Mouse (Mus musculus): ENCODE measurements around the gene Myo16. TPM values are rescaled to one million over a fixed set of nuclear protein-coding genes. Genes with fewer than 3 reads are reported as not detected.

Myo16 gene
- polyA plus RNA-seq, 1 experiment = 104 TPM

DNA sequence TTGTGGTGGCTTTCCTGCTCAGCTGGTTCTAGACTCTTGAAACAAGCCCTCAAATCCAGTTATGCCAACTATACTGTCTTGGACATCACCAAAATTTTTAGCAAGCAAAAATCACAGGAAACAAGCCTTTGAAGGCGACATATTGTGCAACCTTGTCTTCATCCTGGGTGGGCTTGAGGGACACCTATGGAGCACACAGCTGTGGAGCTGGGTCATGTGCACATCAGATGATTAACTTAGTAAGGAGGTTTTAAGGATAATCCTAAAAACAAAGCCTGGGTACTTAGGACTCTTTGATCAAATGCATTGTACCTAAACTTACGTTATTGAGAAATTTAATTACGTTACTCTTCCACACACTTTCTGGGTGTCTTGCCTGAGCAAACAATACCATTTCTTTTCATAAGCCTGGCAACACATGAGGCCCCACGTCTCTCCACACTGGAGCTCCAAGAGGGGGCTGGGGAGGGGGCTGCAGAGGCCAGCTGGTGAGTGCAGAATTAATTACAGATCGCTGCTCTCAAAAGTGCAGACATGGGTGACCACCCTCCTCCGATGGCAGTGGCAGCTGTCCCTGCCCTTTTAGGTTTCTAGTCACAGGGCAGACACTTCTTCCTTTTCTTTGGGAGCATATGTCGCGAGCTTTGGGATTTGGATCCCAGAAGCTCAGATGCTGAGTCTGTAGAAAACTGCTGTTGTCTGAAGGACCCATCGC, 19.5 kb downstream of the Myo16 start:
- TF ChIP-seq POLR2A (IDR thresholded peaks at IDR 0.05; ENCODE audit: insufficient read depth, low read depth, low read length) = no peak
- no peak for TF ChIP-seq CTCF (IDR thresholded peaks at IDR 0.05; ENCODE audit: insufficient read depth, low read depth, low read length)
- 54% methylated on average over 9 of the region's 9 CpGs for WGBS
- Histone ChIP-seq H3K4me1 (ENCODE audit: control insufficient read depth, insufficient read depth, low read length) (peaks cover 23% of the 10 kb centered on the region), H3K27ac (ENCODE audit: insufficient read depth, low read depth, low read length) (no peak overlapping the region), H3K4me3 (ENCODE audit: insufficient read depth, low read depth, low read length) (no peak overlapping the region)

DNA sequence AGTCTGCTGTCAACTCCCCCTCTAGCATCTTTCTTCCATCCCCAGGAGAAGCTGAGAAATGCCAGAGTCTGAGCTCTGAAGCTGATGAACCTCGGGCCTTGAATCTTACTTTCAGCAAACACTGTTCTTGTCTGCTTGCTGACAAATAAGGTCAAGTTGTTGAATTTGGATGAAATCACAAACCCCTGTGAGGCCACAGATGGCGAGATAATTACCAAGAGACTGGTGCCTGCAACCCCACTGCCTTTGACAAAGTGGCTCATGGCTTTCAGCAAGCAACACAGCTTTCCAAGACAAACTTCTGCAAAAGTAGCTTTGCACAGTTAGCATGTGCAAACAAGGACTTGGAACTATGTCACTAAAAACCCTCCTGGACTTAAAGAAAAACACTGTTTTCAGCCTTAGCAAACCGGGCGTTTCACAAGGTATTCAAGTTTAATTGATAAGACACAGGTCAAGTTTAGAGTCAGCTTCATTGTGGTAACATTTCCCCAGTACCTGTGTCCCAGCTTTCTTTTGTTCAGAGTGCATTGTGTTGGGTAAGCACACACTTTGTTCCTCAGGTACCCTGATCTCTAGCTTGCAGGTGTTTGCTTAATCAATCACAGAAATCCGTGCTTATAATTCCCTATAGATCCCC, 20.6 kb downstream of the Myo16 start:
- 55% methylated on average over 5 of the region's 5 CpGs for WGBS
- Histone ChIP-seq H3K4me3 (ENCODE audit: insufficient read depth, low read depth, low read length) (no peak overlapping the region), H3K4me1 (ENCODE audit: control insufficient read depth, insufficient read depth, low read length) (peaks cover 15% of the 10 kb centered on the region), H3K27ac (ENCODE audit: insufficient read depth, low read depth, low read length) (peak overlapping the region; percentile 34; the same call in 1 of the 2 replicates)
- TF ChIP-seq CTCF (IDR thresholded peaks at IDR 0.05; ENCODE audit: insufficient read depth, low read depth, low read length) (no peak), POLR2A (IDR thresholded peaks at IDR 0.05; ENCODE audit: insufficient read depth, low read depth, low read length) (no peak)

DNA sequence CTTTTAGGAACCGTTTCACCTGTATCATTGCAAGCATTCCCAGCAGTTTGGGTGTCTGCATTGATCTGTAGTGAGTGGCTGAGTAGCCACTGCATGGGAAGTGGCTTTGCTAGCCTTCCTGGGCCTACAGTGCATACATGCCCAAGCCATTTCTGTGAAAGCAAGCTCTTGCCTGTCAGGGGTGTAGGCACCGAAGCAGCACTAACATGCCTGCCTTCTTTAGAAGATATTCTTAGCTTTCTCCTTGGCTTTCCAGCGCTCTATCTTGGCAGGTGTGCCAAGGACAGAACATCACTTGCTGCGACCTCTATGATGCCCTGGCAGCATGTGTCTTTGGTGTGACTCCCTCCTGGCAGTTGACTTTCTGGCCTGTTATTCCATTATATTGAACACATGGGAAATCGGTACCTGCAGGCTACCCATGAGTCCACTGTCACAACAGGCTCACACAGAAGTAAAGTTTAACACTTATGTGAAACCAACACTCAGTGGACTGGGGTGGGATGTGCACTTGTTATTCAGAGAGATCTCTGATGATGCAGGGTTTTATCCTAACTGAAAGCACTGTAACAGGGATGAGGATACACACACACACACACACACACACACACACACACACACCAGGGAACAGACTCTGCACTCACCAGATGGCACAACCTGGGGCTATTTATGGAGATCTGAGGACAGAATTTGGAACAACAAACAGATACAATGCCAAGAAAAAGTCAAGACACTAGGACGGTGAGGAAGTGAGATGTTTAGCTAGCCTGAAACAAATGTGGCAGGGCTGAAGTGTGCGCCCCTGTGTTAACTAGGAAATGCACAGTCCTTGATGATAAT, 21.4 kb downstream of the Myo16 start:
- Histone ChIP-seq H3K4me3 (ENCODE audit: insufficient read depth, low read depth, low read length) (no peak overlapping the region), H3K27ac (ENCODE audit: insufficient read depth, low read depth, low read length) (no peak overlapping the region), H3K4me1 (ENCODE audit: control insufficient read depth, insufficient read depth, low read length) (peaks cover 12% of the 10 kb centered on the region)
- TF ChIP-seq CTCF (IDR thresholded peaks at IDR 0.05; ENCODE audit: insufficient read depth, low read depth, low read length) (no peak), POLR2A (IDR thresholded peaks at IDR 0.05; ENCODE audit: insufficient read depth, low read depth, low read length) (no peak)
- 56% methylated on average over 7 of the region's 7 CpGs for WGBS

DNA sequence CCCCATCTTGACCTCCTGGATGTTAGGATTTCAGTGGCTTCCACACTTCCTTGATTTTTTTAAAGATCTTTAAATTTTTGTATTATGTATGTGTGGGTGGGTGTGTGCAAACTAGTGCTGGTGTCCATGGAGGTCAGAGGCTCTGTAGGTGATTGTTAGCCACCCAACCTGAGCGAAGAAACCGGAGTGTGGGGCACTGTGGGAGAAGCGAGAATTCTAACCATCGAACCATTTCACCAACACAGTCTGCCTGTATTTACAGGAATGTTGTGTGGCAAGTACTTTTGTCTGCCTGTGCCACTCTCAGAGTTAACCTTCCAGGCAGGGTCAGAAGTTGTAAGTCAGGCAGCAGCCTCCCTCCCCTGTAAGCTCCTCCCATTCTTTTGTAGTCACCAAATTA, 22.3 kb downstream of the Myo16 start:
- no peak overlapping the region for H3K4me3 ChIP-seq (ENCODE audit: insufficient read depth, low read depth, low read length)
- 91% methylated on average over 4 of the region's 4 CpGs for WGBS

DNA sequence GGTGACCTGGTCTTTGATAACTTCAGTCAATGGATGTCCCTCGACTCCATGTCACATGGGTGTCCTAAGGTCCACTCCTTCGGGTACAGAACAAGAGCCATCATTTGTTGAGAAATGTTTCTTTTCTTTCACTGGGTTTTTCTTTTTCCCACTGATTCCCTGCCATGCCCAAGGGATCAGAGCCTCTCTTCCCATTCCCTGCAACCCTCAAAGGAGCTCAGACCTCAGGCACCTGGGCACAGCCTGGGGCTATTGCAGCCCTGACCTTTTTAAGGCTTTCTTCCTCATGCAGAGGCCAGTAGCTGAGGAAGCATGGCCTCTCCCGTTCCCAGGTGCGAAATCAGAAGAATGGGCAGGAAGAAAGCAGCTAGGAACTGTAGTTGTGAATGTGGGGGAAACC, 23.4 kb downstream of the Myo16 start:
- TF ChIP-seq CTCF (IDR thresholded peaks at IDR 0.05; ENCODE audit: insufficient read depth, low read depth, low read length) (no peak), POLR2A (IDR thresholded peaks at IDR 0.05; ENCODE audit: insufficient read depth, low read depth, low read length) (no peak)
- Histone ChIP-seq H3K4me3 (ENCODE audit: insufficient read depth, low read depth, low read length) (no peak overlapping the region), H3K27ac (ENCODE audit: insufficient read depth, low read depth, low read length) (no peak overlapping the region), H3K4me1 (ENCODE audit: control insufficient read depth, insufficient read depth, low read length) (peaks cover 11% of the 10 kb centered on the region)
- WGBS = 75% methylated on average over 4 of the region's 4 CpGs

More for the DNA sequence above, 22.3 kb downstream of the Myo16 start:
- Histone ChIP-seq H3K4me1 (ENCODE audit: control insufficient read depth, insufficient read depth, low read length) (peaks cover 13% of the 10 kb centered on the region), H3K27ac (ENCODE audit: insufficient read depth, low read depth, low read length) (no peak overlapping the region)
- TF ChIP-seq POLR2A (IDR thresholded peaks at IDR 0.05; ENCODE audit: insufficient read depth, low read depth, low read length) (no peak), CTCF (IDR thresholded peaks at IDR 0.05; ENCODE audit: insufficient read depth, low read depth, low read length) (no peak)

DNA sequence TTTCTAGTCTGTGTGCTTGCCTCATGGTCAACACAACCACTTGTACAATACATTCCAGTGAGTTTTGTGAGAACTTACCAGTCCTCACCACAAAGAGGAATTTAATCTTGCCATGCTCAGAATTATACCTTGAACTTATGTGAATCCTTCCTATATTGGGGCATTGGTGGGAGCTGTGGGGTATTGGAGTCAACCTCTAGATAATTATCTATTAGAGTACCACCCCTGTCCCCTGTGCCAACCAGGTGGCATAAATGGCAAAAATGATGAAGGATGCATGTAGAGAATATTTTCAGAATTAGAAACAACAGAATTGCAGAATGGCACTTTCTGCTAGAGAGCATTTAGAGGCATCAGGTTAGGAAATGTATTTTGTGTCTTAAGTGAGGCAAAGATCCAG, 25.3 kb downstream of the Myo16 start:
- Histone ChIP-seq H3K4me1 (ENCODE audit: control insufficient read depth, insufficient read depth, low read length) (peaks cover 9% of the 10 kb centered on the region), H3K4me3 (ENCODE audit: insufficient read depth, low read depth, low read length) (no peak overlapping the region), H3K27ac (ENCODE audit: insufficient read depth, low read depth, low read length) (no peak overlapping the region)
- TF ChIP-seq CTCF (IDR thresholded peaks at IDR 0.05; ENCODE audit: insufficient read depth, low read depth, low read length) (no peak), POLR2A (IDR thresholded peaks at IDR 0.05; ENCODE audit: insufficient read depth, low read depth, low read length) (no peak)

DNA sequence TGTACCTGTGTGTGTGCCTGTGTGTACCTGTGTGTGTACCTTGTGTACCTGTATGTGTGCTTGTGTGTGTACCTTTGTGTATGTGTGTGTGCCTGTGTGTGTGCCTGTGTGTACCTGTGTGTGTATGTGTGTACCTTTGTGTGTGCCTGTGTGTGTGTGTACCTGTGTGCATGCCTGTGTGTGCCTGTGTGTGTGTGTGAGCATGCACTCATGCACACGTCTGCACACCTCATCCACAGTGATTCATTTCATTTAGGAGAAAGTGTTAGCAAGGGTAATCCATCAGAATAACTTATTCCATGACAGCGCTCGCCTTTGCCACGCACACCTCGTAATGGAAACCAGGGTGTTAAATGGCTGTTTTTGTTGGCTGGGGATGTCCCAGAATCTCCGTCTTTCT, 36.9 kb downstream of the Myo16 start:
- H3K27ac ChIP-seq (ENCODE audit: insufficient read depth, low read depth, low read length) = no peak overlapping the region
- 81% methylated on average over 6 of the region's 6 CpGs for WGBS
- H3K4me1 ChIP-seq (ENCODE audit: control insufficient read depth, insufficient read depth, low read length) = peaks cover 5% of the 10 kb centered on the region; the same call in 1 of the 2 replicates
- H3K4me3 ChIP-seq (ENCODE audit: insufficient read depth, low read depth, low read length) = no peak overlapping the region
- TF ChIP-seq CTCF (IDR thresholded peaks at IDR 0.05; ENCODE audit: insufficient read depth, low read depth, low read length) = no peak
- TF ChIP-seq POLR2A (IDR thresholded peaks at IDR 0.05; ENCODE audit: insufficient read depth, low read depth, low read length) = no peak

DNA sequence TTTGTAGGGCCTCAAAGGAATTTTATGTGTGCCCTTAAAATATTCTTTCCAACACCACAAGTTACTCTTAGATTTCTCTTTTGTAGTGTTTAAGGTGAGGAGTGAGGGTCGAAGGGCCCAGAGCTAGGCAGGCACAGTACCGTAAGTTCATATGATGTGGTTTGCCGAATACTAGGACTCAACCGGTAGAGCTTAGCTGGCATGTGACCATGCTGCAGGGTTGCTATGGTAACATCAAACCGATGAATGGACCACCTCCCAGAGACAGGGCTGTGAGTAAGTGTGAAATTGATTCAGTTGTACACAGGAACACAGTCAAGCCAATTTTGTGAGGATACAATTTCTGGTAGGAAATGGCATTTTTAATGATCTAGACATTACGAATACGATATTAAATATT, 44.5 kb downstream of the Myo16 start:
- H3K27ac ChIP-seq (ENCODE audit: insufficient read depth, low read depth, low read length) = no peak overlapping the region
- 32% methylated on average over 7 of the region's 7 CpGs for WGBS
- H3K4me1 ChIP-seq (ENCODE audit: control insufficient read depth, insufficient read depth, low read length) = peaks cover 13% of the 10 kb centered on the region
- H3K4me3 ChIP-seq (ENCODE audit: insufficient read depth, low read depth, low read length) = no peak overlapping the region
- TF ChIP-seq POLR2A (IDR thresholded peaks at IDR 0.05; ENCODE audit: insufficient read depth, low read depth, low read length) (no peak), CTCF (IDR thresholded peaks at IDR 0.05; ENCODE audit: insufficient read depth, low read depth, low read length) (no peak)

DNA sequence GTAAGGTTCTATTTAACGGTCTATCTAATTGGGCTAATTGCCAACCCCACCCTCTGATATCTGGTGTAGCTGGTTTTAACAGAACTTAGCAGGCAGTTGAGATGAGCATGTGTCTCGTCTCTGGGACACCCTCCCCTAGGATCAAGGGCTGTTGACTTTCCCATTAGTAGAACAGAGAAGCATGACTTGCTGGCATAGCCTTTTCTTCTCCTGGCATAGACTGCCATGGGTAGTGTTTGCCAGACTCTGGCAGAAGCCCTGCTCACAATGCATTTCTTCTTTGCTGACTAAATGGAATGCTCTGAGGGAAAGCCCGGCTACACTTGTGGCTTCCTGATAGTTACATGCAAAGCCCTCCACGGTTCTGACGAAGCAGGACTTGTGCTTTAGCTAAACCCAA, 45.6 kb downstream of the Myo16 start:
- TF ChIP-seq CTCF (IDR thresholded peaks at IDR 0.05; ENCODE audit: insufficient read depth, low read depth, low read length) (no peak), POLR2A (IDR thresholded peaks at IDR 0.05; ENCODE audit: insufficient read depth, low read depth, low read length) (no peak)
- no peak overlapping the region for H3K27ac ChIP-seq (ENCODE audit: insufficient read depth, low read depth, low read length)
- H3K4me1 ChIP-seq (ENCODE audit: control insufficient read depth, insufficient read depth, low read length) = peaks cover 13% of the 10 kb centered on the region
- no peak overlapping the region for H3K4me3 ChIP-seq (ENCODE audit: insufficient read depth, low read depth, low read length)
- 38% methylated on average over 5 of the region's 5 CpGs for WGBS
